Mouse (Mus musculus) liver, postnatal 0 days (tissue): Measurements from ENCODE around the gene Hoxd4. TPM values are rescaled to one million over a fixed set of nuclear protein-coding genes. Genes with fewer than 3 reads are reported as not detected.
A peak's percentile ranks its signal among the peaks of the same experiment; 100 is the strongest.

ENCODE experiments used
- ATAC-seq: fragments of 200-750 bp; cut with Nextera tagmentation; 2 replicates; pipeline ENCODE4 v1.8.0; 2017; ENCODE audit warnings: mild to moderate bottlenecking, moderate library complexity
- DNase-seq: peaks from one replicate; pipeline ENCODE4 v3.0.0-alpha.2; 2016
- H3K27ac ChIP-seq: fragments of 300-500 bp; sonication (generic); 2 replicates; pipeline ENCODE4 v1.5.1; 2014; ENCODE audit warnings: antibody characterized with exemption, moderate library complexity, mild to moderate bottlenecking, low read depth
- H3K27me3 ChIP-seq: fragments of 300-500 bp; sonication (generic); 2 replicates; pipeline ENCODE4 v1.6.1; 2014; ENCODE audit warnings: low read length, control low read depth, mixed read lengths; ENCODE audit not compliant: insufficient read depth
- H3K36me3 ChIP-seq: fragments of 300-500 bp; sonication (generic); replicated peaks from 2 replicates; pipeline ENCODE4 v1.6.1; 2014; ENCODE audit warnings: mild to moderate bottlenecking, control low read depth, low read length, moderate library complexity, mixed read lengths; ENCODE audit not compliant: insufficient read depth
- H3K4me1 ChIP-seq: fragments of 300-500 bp; sonication (generic); 2 replicates; pipeline ENCODE4 v1.6.1; 2014; ENCODE audit warnings: antibody characterized with exemption, mild to moderate bottlenecking, control low read depth; ENCODE audit not compliant: insufficient read depth
- H3K4me2 ChIP-seq: fragments of 300-500 bp; sonication (generic); 2 replicates; pipeline ENCODE4 v1.6.1; 2014; ENCODE audit warnings: low read depth, mild to moderate bottlenecking, low read length, moderate library complexity, mixed read lengths
- H3K4me3 ChIP-seq: fragments of 300-500 bp; sonication (generic); 2 replicates; pipeline ENCODE4 v1.5.1; 2014; ENCODE audit warnings: low read depth, low read length
- H3K9ac ChIP-seq: fragments of 300-500 bp; sonication (generic); replicated peaks from 2 replicates; pipeline ENCODE4 v1.6.1; 2014; ENCODE audit warnings: mild to moderate bottlenecking, moderate library complexity
- H3K9me3 ChIP-seq: fragments of 300-500 bp; sonication (generic); 2 replicates; pipeline ENCODE4 v1.6.1; 2016; ENCODE audit warnings: mild to moderate bottlenecking, control low read depth, low read length, mixed read lengths
- CTCF ChIP-seq: sonication (generic); IDR thresholded peaks from 2 replicates; pipeline ENCODE4 v1.5.1; 2016; ENCODE audit warnings: antibody characterized with exemption, low read depth
- EP300 ChIP-seq: IDR thresholded peaks from 2 replicates; pipeline ENCODE4 v1.6.1; 2016; ENCODE audit warnings: antibody characterized with exemption, low read depth, mild to moderate bottlenecking
- WGBS: fragments of 180-500 bp; shearing (Covaris S2); extraction: QIAGEN DNeasy Blood & Tissue Kit; methylation state at CpG from one replicate; pipeline ENCODE4 v1.1.7; 2014; ENCODE audit not compliant: insufficient replicate concordance; 5-methylcytosine and 5-hydroxymethylcytosine counted together
- polyA plus RNA-seq: library from polyadenylated mRNA; unstranded; fragments of >200 nt; fragmentation: Nextera tagmentation; extraction: Ambion mirVana; gene quantifications from 2 replicates; pipeline ENCODE4 v1.2.1, GENCODE M21; 2015

Gene Hoxd4
- polyA plus RNA-seq, 1 experiment from 2014 or later: not detected

GRCm38 (mm10) chr2:74686301-74686987 is 25.3 kb upstream of the Hoxd4 start:
- Histone ChIP-seq H3K9me3 (no peaks in the 10 kb centered on the region), H3K36me3 (no peaks in the 10 kb centered on the region), H3K4me2 (no peak overlapping the region), H3K27ac (no peak overlapping the region), H3K4me3 (no peak overlapping the region), H3K4me1 (peaks cover 3% of the 10 kb centered on the region; the same call in 1 of the 2 replicates), H3K9ac (no peak overlapping the region), H3K27me3 (peaks cover 97% of the 10 kb centered on the region)
- ATAC-seq (no peak), DNase-seq (no peak)
- 7% methylated on average over 17 of the region's 17 CpGs for WGBS
- TF ChIP-seq EP300 (no peak), CTCF (peak; percentile 55)

- peaks cover 97% of the 10 kb centered on the region for H3K27me3 ChIP-seq
- no peaks in the 10 kb centered on the region for H3K9me3 ChIP-seq
- H3K4me3 ChIP-seq: no peak overlapping the region
- no peak overlapping the region for H3K4me2 ChIP-seq
- no peaks in the 10 kb centered on the region for H3K36me3 ChIP-seq
- H3K9ac ChIP-seq: no peak overlapping the region
- DNase-seq (no peak), ATAC-seq (no peak)
- no peaks in the 10 kb centered on the region; the same call in 1 of the 2 replicates for H3K4me1 ChIP-seq
- TF ChIP-seq EP300: no peak
- no peak overlapping the region for H3K27ac ChIP-seq
- 3% methylated on average over 27 of the region's 27 CpGs for WGBS
Measured at GRCm38 (mm10) chr2:74686988-74687697, 24.6 kb upstream of the Hoxd4 start.

- Histone ChIP-seq H3K9ac (no peak overlapping the region), H3K27me3 (peaks cover 97% of the 10 kb centered on the region), H3K4me2 (no peak overlapping the region), H3K9me3 (no peaks in the 10 kb centered on the region), H3K4me1 (no peaks in the 10 kb centered on the region), H3K36me3 (no peaks in the 10 kb centered on the region), H3K4me3 (no peak overlapping the region), H3K27ac (no peak overlapping the region)
- WGBS: 1% methylated on average over 31 of the region's 31 CpGs
- TF ChIP-seq CTCF (no peak), EP300 (no peak)
- ATAC-seq (no peak), DNase-seq (no peak)
Measured at GRCm38 (mm10) chr2:74687698-74688555, 23.8 kb upstream of the Hoxd4 start.

GRCm38 (mm10) chr2:74688795-74689573 is 22.7 kb upstream of the Hoxd4 start:
- TF ChIP-seq EP300 (no peak), CTCF (no peak)
- DNase-seq: no peak

GRCm38 (mm10) chr2:74689574-74690337 is 22.0 kb upstream of the Hoxd4 start:
- no peak overlapping the region for H3K4me2 ChIP-seq

More at GRCm38 (mm10) chr2:74688795-74689573, 22.7 kb upstream of the Hoxd4 start:
- Histone ChIP-seq H3K27ac (no peak overlapping the region), H3K4me1 (no peaks in the 10 kb centered on the region), H3K27me3 (peaks cover 97% of the 10 kb centered on the region), H3K9me3 (no peaks in the 10 kb centered on the region), H3K9ac (no peak overlapping the region), H3K36me3 (no peaks in the 10 kb centered on the region), H3K4me2 (no peak overlapping the region), H3K4me3 (no peak overlapping the region)
- 3% methylated on average over 12 of the region's 12 CpGs for WGBS
- ATAC-seq: no peak

More at GRCm38 (mm10) chr2:74689574-74690337, 22.0 kb upstream of the Hoxd4 start:
- under 1% methylated on average over 24 of the region's 24 CpGs for WGBS
- ATAC-seq (no peak), DNase-seq (no peak)
- TF ChIP-seq CTCF (no peak), EP300 (no peak)
- peaks cover 97% of the 10 kb centered on the region for H3K27me3 ChIP-seq
- no peaks in the 10 kb centered on the region for H3K9me3 ChIP-seq
- no peak overlapping the region for H3K4me3 ChIP-seq
- no peaks in the 10 kb centered on the region for H3K4me1 ChIP-seq
- no peak overlapping the region for H3K27ac ChIP-seq
- no peaks in the 10 kb centered on the region for H3K36me3 ChIP-seq
- no peak overlapping the region for H3K9ac ChIP-seq
